ENCODE assay signal across 8 mouse cellular contexts in the genomic region with DNA sequence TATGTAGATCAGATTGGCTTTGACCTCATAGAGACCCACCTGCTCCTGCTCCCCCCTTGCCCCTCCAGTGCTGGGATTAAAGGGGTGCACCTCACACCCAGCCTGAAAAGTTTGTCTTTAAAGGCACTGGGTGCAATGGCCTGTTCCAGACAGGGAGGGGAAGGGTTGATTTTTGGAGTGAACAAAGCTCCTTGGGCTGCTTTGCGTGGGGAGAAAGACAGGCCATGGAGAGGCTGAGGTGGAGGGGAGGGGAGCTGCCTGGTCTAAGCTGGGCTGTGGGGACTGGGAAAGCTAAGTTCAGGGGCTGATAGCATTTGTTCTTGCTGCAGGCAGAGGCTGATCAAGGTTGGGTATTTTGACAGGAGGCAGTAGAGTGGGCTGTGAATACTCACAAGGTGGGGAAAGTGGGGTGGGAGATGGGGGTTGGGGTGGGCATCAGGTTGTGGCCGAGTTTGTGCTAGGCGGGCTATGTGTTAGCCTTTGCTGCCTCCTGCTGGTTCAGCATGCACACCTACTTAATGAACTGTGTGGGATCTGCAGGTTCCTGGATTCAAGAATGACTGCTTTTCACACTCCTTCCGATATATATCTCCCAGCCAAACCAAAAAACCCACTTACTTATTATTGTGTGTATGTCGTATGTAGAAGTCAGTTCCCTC. TPM values are rescaled to one million over a fixed set of nuclear protein-coding genes. Genes with fewer than 3 reads are reported as not detected.
DNase-seq lines count a peak whose midpoint lies in the region; ATAC-seq and TF ChIP-seq lines count a peak whose summit lies in the region.

No protein-coding gene starts in this region.

- ATAC-seq in forebrain, postnatal 0 days, result no peak
- ATAC-seq in monocyte, adult 5-6 weeks (replicated peaks; ENCODE audit: insufficient number of reproducible peaks, low FRiP score, low TSS enrichment, poor library complexity, severe bottlenecking), result no peak
- no peak for ATAC-seq in forebrain, embryonic 13.5 days

- no peak overlapping the region for H3K4me2 ChIP-seq in forebrain, postnatal 0 days (ENCODE audit: low read depth)
- H3K4me2 ChIP-seq in forebrain, embryonic 13.5 days, result no peak overlapping the region

- no peaks in the 10 kb centered on the region for H3K79me2 ChIP-seq in C2C12 (ENCODE audit: control insufficient read depth, insufficient read depth)

- peak; percentile 43 for TF ChIP-seq CTCF in forebrain, postnatal 0 days (IDR thresholded peaks at IDR 0.05; ENCODE audit: low read depth)
- peak; percentile 50 for TF ChIP-seq CTCF in C2C12 (IDR thresholded peaks at IDR 0.05; ENCODE audit: control insufficient read depth, insufficient read depth, insufficient read length)

- H3K79me3 ChIP-seq in C2C12 (ENCODE audit: low read depth), result no peaks in the 10 kb centered on the region

- no peak overlapping the region for H3K4me3 ChIP-seq in forebrain, postnatal 0 days (ENCODE audit: low read depth, low read length)
- no peak overlapping the region for H3K4me3 ChIP-seq in forebrain, embryonic 10.5 days
- no peak overlapping the region for H3K4me3 ChIP-seq in C2C12 (ENCODE audit: insufficient read depth, poor library complexity, severe bottlenecking)
- no peak overlapping the region for H3K4me3 ChIP-seq in forebrain, embryonic 13.5 days

- H3K4me1 ChIP-seq in forebrain, postnatal 0 days (ENCODE audit: insufficient read depth), result no peaks in the 10 kb centered on the region
- H3K4me1 ChIP-seq in forebrain, embryonic 10.5 days, result no peaks in the 10 kb centered on the region
- H3K4me1 ChIP-seq in forebrain, embryonic 13.5 days, result no peaks in the 10 kb centered on the region

- H3ac ChIP-seq in C2C12 (ENCODE audit: control insufficient read depth, insufficient read length, low read depth), result no peak overlapping the region

- H3K9me3 ChIP-seq in forebrain, postnatal 0 days (ENCODE audit: low read length), result no peaks in the 10 kb centered on the region
- H3K9me3 ChIP-seq in forebrain, embryonic 10.5 days, result peaks cover 8% of the 10 kb centered on the region; the same call in 1 of the 2 replicates
- H3K9me3 ChIP-seq in forebrain, embryonic 13.5 days (replicated peaks), result no peaks in the 10 kb centered on the region

- no peaks in the 10 kb centered on the region for H3K36me3 ChIP-seq in forebrain, postnatal 0 days (ENCODE audit: insufficient read depth)
- no peaks in the 10 kb centered on the region for H3K36me3 ChIP-seq in forebrain, embryonic 10.5 days (replicated peaks)
- H3K36me3 ChIP-seq in C2C12 (ENCODE audit: control insufficient read depth, insufficient read depth), result no peaks in the 10 kb centered on the region
- H3K36me3 ChIP-seq in forebrain, embryonic 13.5 days (ENCODE audit: poor library complexity, severe bottlenecking), result no peaks in the 10 kb centered on the region

- no peaks in the 10 kb centered on the region for H3K27me3 ChIP-seq in forebrain, postnatal 0 days (ENCODE audit: insufficient read depth, low read length)
- no peaks in the 10 kb centered on the region for H3K27me3 ChIP-seq in forebrain, embryonic 10.5 days (ENCODE audit: poor library complexity, severe bottlenecking)
- no peaks in the 10 kb centered on the region for H3K27me3 ChIP-seq in C2C12 (ENCODE audit: control insufficient read depth, insufficient read depth, insufficient read length)
- no peaks in the 10 kb centered on the region for H3K27me3 ChIP-seq in forebrain, embryonic 13.5 days

- H3K27ac ChIP-seq in forebrain, postnatal 0 days (ENCODE audit: low read depth, low read length), result no peak overlapping the region
- H3K27ac ChIP-seq in forebrain, embryonic 10.5 days, result no peak overlapping the region
- no peak overlapping the region for H3K27ac ChIP-seq in forebrain, embryonic 13.5 days

- DNase-seq in forebrain, postnatal 0 days, result no peak
- DNase-seq in forebrain, embryonic 10.5 days (ENCODE audit: extremely low spot score, low spot score), result no peak
- DNase-seq in embryo, embryonic 11.5 days (ENCODE audit: low read depth, low spot score), result peak; percentile 11
- peak; percentile 63 for DNase-seq in lung, postnatal 10 days
- DNase-seq in ovary, adult 18-20 months (ENCODE audit: low spot score), result no peak

- no peak overlapping the region for H3K9ac ChIP-seq in forebrain, postnatal 0 days
- H3K9ac ChIP-seq in forebrain, embryonic 13.5 days, result no peak overlapping the region

- 47% methylated on average over 5 of the region's 5 CpGs for WGBS in forebrain, postnatal 0 days
- WGBS in forebrain, embryonic 10.5 days, result 50% methylated on average over 5 of the region's 5 CpGs
- 49% methylated on average over 5 of the region's 5 CpGs for WGBS in forebrain, embryonic 13.5 days

TF ChIP-seq in C2C12, 6 proteins besides CTCF, POLR2A, EP300 and RAD21:
- TF ChIP-seq FOSL1 (IDR thresholded peaks at IDR 0.05; ENCODE audit: insufficient read depth, low read length, poor library complexity, severe bottlenecking) (no peak), MAX (IDR thresholded peaks at IDR 0.05) (no peak), MYOG (IDR thresholded peaks at IDR 0.05; ENCODE audit: control insufficient read depth, extremely low read depth, insufficient read length) (no peak), USF1 (IDR thresholded peaks at IDR 0.05; ENCODE audit: low read depth) (no peak), CEBPB (IDR thresholded peaks at IDR 0.05; ENCODE audit: low read depth) (no peak)

RNA-seq across cellular contexts. Expression of a gene that starts 11.0 kb away (rescaled TPM):
- total RNA-seq in forebrain, postnatal 0 days (2014; rRNA removed), result not detected in 2 replicates
- 0.53 and 0.84 TPM in 2 replicates for polyA plus RNA-seq in forebrain, postnatal 0 days (2015; fragmentation: Nextera tagmentation; extraction: Ambion mirVana)
- polyA plus RNA-seq in forebrain, embryonic 10.5 days (2016; fragmentation: Nextera tagmentation; extraction: Ambion mirVana), result not detected in 2 replicates
- not detected for polyA plus RNA-seq in C2C12 (2012; fragmentation: generic; extraction: Trizol)
- total RNA-seq in monocyte, adult 5-6 weeks (2017), result 0.39 TPM in 1 of 3 replicates, not detected in the others
- not detected in 2 replicates for polyA plus RNA-seq in forebrain, embryonic 13.5 days (2015; fragmentation: Nextera tagmentation; extraction: Ambion mirVana)

RNA-seq across cellular contexts. Expression of a gene that starts 15.7 kb away (rescaled TPM):
- total RNA-seq in forebrain, postnatal 0 days (2014; rRNA removed), result not detected in 2 replicates
- not detected in 2 replicates for polyA plus RNA-seq in forebrain, postnatal 0 days (2015; fragmentation: Nextera tagmentation; extraction: Ambion mirVana)
- polyA plus RNA-seq in forebrain, embryonic 10.5 days (2016; fragmentation: Nextera tagmentation; extraction: Ambion mirVana), result not detected in 2 replicates
- not detected for polyA plus RNA-seq in C2C12 (2012; fragmentation: generic; extraction: Trizol)
- total RNA-seq in monocyte, adult 5-6 weeks (2017), result 0.38 to 1.2 TPM (median 0.75 TPM) in 3 replicates
- not detected in 2 replicates for polyA plus RNA-seq in forebrain, embryonic 13.5 days (2015; fragmentation: Nextera tagmentation; extraction: Ambion mirVana)

RNA-seq across cellular contexts. Expression of a gene that starts 20.3 kb away (rescaled TPM):
- total RNA-seq in forebrain, postnatal 0 days (2014; rRNA removed), result 32.4 and 33.3 TPM in 2 replicates
- polyA plus RNA-seq in forebrain, postnatal 0 days (2015; fragmentation: Nextera tagmentation; extraction: Ambion mirVana), result 14.6 and 16.4 TPM in 2 replicates
- polyA plus RNA-seq in forebrain, embryonic 10.5 days (2016; fragmentation: Nextera tagmentation; extraction: Ambion mirVana), result 0.26 TPM in 1 of 2 replicates, not detected in the other
- polyA plus RNA-seq in C2C12 (2012; fragmentation: generic; extraction: Trizol), result not detected
- not detected in 3 replicates for total RNA-seq in monocyte, adult 5-6 weeks (2017)
- polyA plus RNA-seq in forebrain, embryonic 13.5 days (2015; fragmentation: Nextera tagmentation; extraction: Ambion mirVana), result 2.3 and 3.9 TPM in 2 replicates

RNA-seq across cellular contexts. Expression of a gene that starts 48.9 kb away (rescaled TPM):
- 12.0 and 12.8 TPM in 2 replicates for total RNA-seq in forebrain, postnatal 0 days (2014; rRNA removed)
- 4.2 and 6.1 TPM in 2 replicates for polyA plus RNA-seq in forebrain, postnatal 0 days (2015; fragmentation: Nextera tagmentation; extraction: Ambion mirVana)
- polyA plus RNA-seq in forebrain, embryonic 10.5 days (2016; fragmentation: Nextera tagmentation; extraction: Ambion mirVana), result 4.7 and 4.8 TPM in 2 replicates
- 16.5 TPM for polyA plus RNA-seq in C2C12 (2012; fragmentation: generic; extraction: Trizol)
- total RNA-seq in monocyte, adult 5-6 weeks (2017), result 8.2 to 13.6 TPM (median 12.2 TPM) in 3 replicates
- 4.9 and 5.1 TPM in 2 replicates for polyA plus RNA-seq in forebrain, embryonic 13.5 days (2015; fragmentation: Nextera tagmentation; extraction: Ambion mirVana)

RNA-seq across cellular contexts. Expression of a gene that starts 49.5 kb away (rescaled TPM):
- 0.43 and 0.77 TPM in 2 replicates for total RNA-seq in forebrain, postnatal 0 days (2014; rRNA removed)
- 0.28 and 0.86 TPM in 2 replicates for polyA plus RNA-seq in forebrain, postnatal 0 days (2015; fragmentation: Nextera tagmentation; extraction: Ambion mirVana)
- polyA plus RNA-seq in forebrain, embryonic 10.5 days (2016; fragmentation: Nextera tagmentation; extraction: Ambion mirVana), result 0.91 and 1.4 TPM in 2 replicates
- polyA plus RNA-seq in C2C12 (2012; fragmentation: generic; extraction: Trizol), result 7.8 TPM
- total RNA-seq in monocyte, adult 5-6 weeks (2017), result 13.7 to 16.6 TPM (median 13.9 TPM) in 3 replicates
- 0.23 and 0.49 TPM in 2 replicates for polyA plus RNA-seq in forebrain, embryonic 13.5 days (2015; fragmentation: Nextera tagmentation; extraction: Ambion mirVana)

Comparison
In these comparisons a context has a peak if more than half of its experiments do, and no peak if none do; other contexts are left out.
1. DNase-seq: peak in embryo, embryonic 11.5 days (single experiment) and lung, postnatal 10 days (single experiment); none in forebrain, postnatal 0 days (single experiment), forebrain, embryonic 10.5 days (single experiment) and ovary, adult 18-20 months (single experiment).